Mouse (Mus musculus) naive thymus-derived CD4-positive, alpha-beta T cell, adult 2 months (primary cell): ENCODE data around the gene Pear1.
A peak's percentile ranks its signal among the peaks of the same experiment; 100 is the strongest.
"Not testable (repeated sequence)": the region's sequence is repeated elsewhere in the genome, so short reads cannot be mapped to it uniquely, and the experiment has no call there.

Experiments
- DNase-seq: peaks from one replicate; pipeline ENCODE4 v3.0.0-alpha.2; 2011; ENCODE audit warnings: low read depth

Gene Pear1

GRCm38 (mm10) chr3:87824206-87824605 lies at the start of gene Pear1:
TSS of gene Pear1 (minus strand) at chr3:87824306.
- not testable (repeated sequence) for DNase-seq

- DNase-seq: not testable (repeated sequence)
These were observed 40.0 kb upstream of the Pear1 start for GRCm38 (mm10) chr3:87864111-87864510.

- DNase-seq: peak; percentile 88
These were observed 35.7 kb upstream of the Pear1 start for GRCm38 (mm10) chr3:87859813-87860212.

- no peak for DNase-seq
These were observed 33.6 kb upstream of the Pear1 start for GRCm38 (mm10) chr3:87857666-87858065.

- DNase-seq: no peak
These were observed 31.8 kb upstream of the Pear1 start for GRCm38 (mm10) chr3:87855936-87856335.

- no peak for DNase-seq
These were observed 30.9 kb upstream of the Pear1 start for GRCm38 (mm10) chr3:87854795-87855568.

- DNase-seq: peak; percentile 35
These were observed 25.0 kb upstream of the Pear1 start for GRCm38 (mm10) chr3:87849117-87849516.

- peak; percentile 78 for DNase-seq
These were observed 23.6 kb upstream of the Pear1 start for GRCm38 (mm10) chr3:87847680-87848079.

GRCm38 (mm10) chr3:87846650-87847110 lies 22.6 kb upstream of the Pear1 start, which contains the start of gene Sh2d2a:
TSS of gene Sh2d2a (plus strand) at chr3:87846755.
- DNase-seq: peak; percentile 94

GRCm38 (mm10) chr3:87846186-87846585 lies 22.1 kb upstream of the Pear1 start:
- no peak for DNase-seq

GRCm38 (mm10) chr3:87844981-87845380 lies 20.9 kb upstream of the Pear1 start:
- peak; percentile 69 for DNase-seq

GRCm38 (mm10) chr3:87840858-87841257 lies 16.8 kb upstream of the Pear1 start:
- DNase-seq: no peak

GRCm38 (mm10) chr3:87838622-87839021 lies 14.5 kb upstream of the Pear1 start:
- peak; percentile 89 for DNase-seq

- DNase-seq: peak; percentile 78
These were observed 9.4 kb upstream of the Pear1 start for GRCm38 (mm10) chr3:87833482-87833881.

- no peak for DNase-seq
These were observed 8.2 kb upstream of the Pear1 start for GRCm38 (mm10) chr3:87832109-87832859.

GRCm38 (mm10) chr3:87829025-87829424 lies 4.9 kb upstream of the Pear1 start:
- no peak for DNase-seq

GRCm38 (mm10) chr3:87828435-87828834 lies 4.3 kb upstream of the Pear1 start:
- DNase-seq: no peak

GRCm38 (mm10) chr3:87818226-87818625 lies 5.9 kb downstream of the Pear1 start:
- DNase-seq: no peak

GRCm38 (mm10) chr3:87816646-87817093 lies 7.4 kb downstream of the Pear1 start:
- peak; percentile 90 for DNase-seq

- DNase-seq: no peak
These were observed 7.9 kb downstream of the Pear1 start for GRCm38 (mm10) chr3:87816166-87816565.

GRCm38 (mm10) chr3:87812873-87813272 lies 11.2 kb downstream of the Pear1 start:
- no peak for DNase-seq

- no peak for DNase-seq
These were observed 11.7 kb downstream of the Pear1 start for GRCm38 (mm10) chr3:87812413-87812812.

- DNase-seq: no peak
These were observed 12.8 kb downstream of the Pear1 start for GRCm38 (mm10) chr3:87811297-87811696.
